Mouse (Mus musculus): ENCODE results near the gene Crlf1.

Gene Crlf1

GRCm38 (mm10) chr8:70522592-70523403 is 29.8 kb downstream of the Crlf1 start:
- peak; percentile 97 for DNase-seq (ENCODE audit: low spot score)

GRCm38 (mm10) chr8:70527111-70527511 is 34.2 kb downstream of the Crlf1 start:
- DNase-seq (ENCODE audit: low spot score), result no peak

GRCm38 (mm10) chr8:70527512-70528181 is 34.7 kb downstream of the Crlf1 start, which contains the start of the genes Fkbp8 and Kxd1:
Fkbp8 (plus strand) TSS chr8:70527724.
Kxd1 (minus strand) TSS chr8:70527956.
- DNase-seq (ENCODE audit: low spot score), result peak; percentile 97

GRCm38 (mm10) chr8:70528182-70528797 is 35.3 kb downstream of the Crlf1 start:
- no peak for DNase-seq (ENCODE audit: low spot score)

GRCm38 (mm10) chr8:70529299-70529698 is 36.3 kb downstream of the Crlf1 start:
- no peak for DNase-seq (ENCODE audit: low spot score)

GRCm38 (mm10) chr8:70529741-70530161 is 36.8 kb downstream of the Crlf1 start:
- DNase-seq (ENCODE audit: low spot score), result no peak

GRCm38 (mm10) chr8:70530314-70530713 is 37.4 kb downstream of the Crlf1 start:
- DNase-seq (ENCODE audit: low spot score), result no peak

GRCm38 (mm10) chr8:70534281-70534680 is 41.3 kb downstream of the Crlf1 start:
- no peak for DNase-seq (ENCODE audit: low spot score)

- DNase-seq (ENCODE audit: low spot score), result no peak
These were observed 42.3 kb downstream of the Crlf1 start for GRCm38 (mm10) chr8:70535221-70535620.

- no peak for DNase-seq (ENCODE audit: low spot score)
These were observed 42.7 kb downstream of the Crlf1 start for GRCm38 (mm10) chr8:70535701-70536100.

- peak; percentile 89 for DNase-seq (ENCODE audit: low spot score)
These were observed 45.1 kb downstream of the Crlf1 start for GRCm38 (mm10) chr8:70538024-70538579.

GRCm38 (mm10) chr8:70538633-70539076 is 45.7 kb downstream of the Crlf1 start:
- DNase-seq (ENCODE audit: low spot score), result peak; percentile 100

- DNase-seq (ENCODE audit: low spot score), result peak; percentile 100
These were observed 46.3 kb downstream of the Crlf1 start, which contains the start of gene Ell for GRCm38 (mm10) chr8:70539077-70539813. Ell (plus strand) TSS chr8:70539457.

GRCm38 (mm10) chr8:70540013-70540506 is 47.1 kb downstream of the Crlf1 start:
- no peak for DNase-seq (ENCODE audit: low spot score)

- DNase-seq (ENCODE audit: low spot score), result no peak
These were observed 47.6 kb downstream of the Crlf1 start for GRCm38 (mm10) chr8:70540507-70541071.

GRCm38 (mm10) chr8:70541081-70541480 is 48.1 kb downstream of the Crlf1 start:
- DNase-seq (ENCODE audit: low spot score), result no peak

GRCm38 (mm10) chr8:70544200-70544687 is 51.3 kb downstream of the Crlf1 start:
- peak; percentile 84 for DNase-seq (ENCODE audit: low spot score)

GRCm38 (mm10) chr8:70546412-70546811 is 53.5 kb downstream of the Crlf1 start:
- DNase-seq (ENCODE audit: low spot score), result no peak

GRCm38 (mm10) chr8:70547762-70548161 is 54.8 kb downstream of the Crlf1 start:
- DNase-seq (ENCODE audit: low spot score), result no peak

GRCm38 (mm10) chr8:70549412-70550184 is 56.6 kb downstream of the Crlf1 start:
- no peak for DNase-seq (ENCODE audit: low spot score)

Data from lung, postnatal 25 days (tissue).